ENCODE assay signal across 23 mouse cellular contexts in genomic region chr11:5515196-5515595, GRCm38 (mm10). TPM values are rescaled to one million over a fixed set of nuclear protein-coding genes. Genes with fewer than 3 reads are reported as not detected.
"Had no signal": no experiment of that assay in that cellular context is flagged by ENCODE, and none has a peak within 500 bp of the region (broad histone marks: within the 10 kb centered on the region; RNA-seq: fewer than 3 reads in every experiment).

No protein-coding gene starts in this region.

- ATAC-seq: liver, postnatal 0 days; lung, postnatal 0 days; midbrain, embryonic 15.5 days had no signal

- H3K9me3 ChIP-seq: liver, embryonic 15.5 days; lung, embryonic 15.5 days; megakaryocyte, embryonic 14.5 days; midbrain, embryonic 12.5 days; midbrain, embryonic 15.5 days; neural tube, embryonic 12.5 days; stomach, embryonic 15.5 days had no signal

- H3K9ac ChIP-seq: liver, embryonic 15.5 days; liver, postnatal 0 days; lung, embryonic 15.5 days; midbrain, embryonic 12.5 days; midbrain, embryonic 15.5 days; neural tube, embryonic 12.5 days; stomach, embryonic 15.5 days had no signal

- H3K27me3 ChIP-seq: lung, embryonic 15.5 days; megakaryocyte, embryonic 14.5 days; midbrain, embryonic 12.5 days; midbrain, embryonic 15.5 days; neural tube, embryonic 12.5 days; stomach, embryonic 15.5 days had no signal

- DNase-seq: liver, postnatal 0 days; lung, adult 2 months; lung, postnatal 14 days; lung, postnatal 36 days; right cerebral cortex, postnatal 14 days; thymus, adult 2 months; thymus, postnatal 25 days; thymus, postnatal 4 days had no signal

- H3K4me2 ChIP-seq: liver, embryonic 15.5 days; lung, embryonic 15.5 days; midbrain, embryonic 12.5 days; midbrain, embryonic 15.5 days; neural tube, embryonic 12.5 days; stomach, embryonic 15.5 days had no signal

- H3K4me1 ChIP-seq: midbrain, embryonic 12.5 days; midbrain, embryonic 15.5 days; neural tube, embryonic 12.5 days had no signal

- H3K27ac ChIP-seq: liver, embryonic 15.5 days; lung, embryonic 15.5 days; macrophage; midbrain, embryonic 12.5 days; midbrain, embryonic 15.5 days; neural tube, embryonic 12.5 days; stomach, embryonic 15.5 days; stomach, postnatal 0 days had no signal

- H3K36me3 ChIP-seq: liver, embryonic 15.5 days; lung, embryonic 15.5 days; midbrain, embryonic 12.5 days; midbrain, embryonic 15.5 days; neural tube, embryonic 12.5 days; stomach, embryonic 15.5 days had no signal

- H3K4me3 ChIP-seq: liver, embryonic 15.5 days; lung, embryonic 15.5 days; megakaryocyte, embryonic 14.5 days; midbrain, embryonic 12.5 days; midbrain, embryonic 15.5 days; neural tube, embryonic 12.5 days; stomach, embryonic 15.5 days had no signal

RNA-seq across cellular contexts. Expression of gene Ankrd36, which starts 54.3 kb away (rescaled TPM):
- total RNA-seq: megakaryocyte progenitor cell, adult 5-6 weeks; midbrain, postnatal 0 days; neutrophil, adult 5-6 weeks had no signal
- polyA plus RNA-seq: lung, adult 2 months; lung, postnatal 0 days; macrophage; neural tube, embryonic 12.5 days; neural tube, embryonic 14.5 days; stomach, postnatal 0 days; thymus, adult 2 months; urinary bladder, adult 2 months had no signal
